14 mouse cellular contexts compared by ENCODE assay signal in genomic region chr6:34242486-34242885, GRCm38 (mm10).
DNase-seq lines count a peak whose midpoint lies in the region; ATAC-seq and TF ChIP-seq lines count a peak whose summit lies in the region.
"Had no signal": no experiment of that assay in that cellular context is flagged by ENCODE, and none has a peak within 500 bp of the region (broad histone marks: within the 10 kb centered on the region; RNA-seq: fewer than 3 reads in every experiment).

No protein-coding gene starts in this region.

- ATAC-seq in heart, embryonic 14.5 days (ENCODE audit: insufficient number of reproducible peaks, insufficient read depth, low FRiP score, low read depth) = no peak
- ATAC-seq in embryonic facial prominence, embryonic 11.5 days (replicated peaks; ENCODE audit: insufficient number of reproducible peaks, low FRiP score, low TSS enrichment, low read depth) = no peak
- ATAC-seq in erythroblast, adult 5-6 weeks (replicated peaks; ENCODE audit: low FRiP score, poor library complexity, severe bottlenecking) = no peak
- ATAC-seq: forebrain, embryonic 16.5 days; liver, postnatal 0 days had no signal

- DNase-seq in heart, adult 18-20 months = no peak
- peak; percentile 86 for DNase-seq in CH12.LX (ENCODE audit: extremely low read depth)
- DNase-seq in embryonic facial prominence, embryonic 11.5 days (ENCODE audit: low spot score) = peak; percentile 45
- DNase-seq in splenic B cell, adult 2 months (ENCODE audit: low read depth, low spot score) = peak; percentile 2
- no peak for DNase-seq in right cerebral cortex, postnatal 36 days (ENCODE audit: low spot score in 2 of 2)
- DNase-seq: cerebellum, postnatal 36 days; gastrocnemius, postnatal 36 days; liver, postnatal 0 days had no signal

- H3K79me2 ChIP-seq in CH12.LX (replicated peaks; ENCODE audit: control insufficient read depth, extremely low read depth, insufficient read depth, poor library complexity, severe bottlenecking) = no peaks in the 10 kb centered on the region

- peak overlapping the region; percentile 30; the same call in 1 of the 2 replicates for H3K4me2 ChIP-seq in heart, embryonic 14.5 days (ENCODE audit: low read length)
- peak overlapping the region; percentile 58 for H3K4me2 ChIP-seq in CH12.LX (ENCODE audit: insufficient read depth, low read depth, poor library complexity, severe bottlenecking)
- H3K4me2 ChIP-seq in embryonic facial prominence, embryonic 11.5 days (ENCODE audit: low read depth, low read length) = no peak overlapping the region
- H3K4me2 ChIP-seq: hindbrain, embryonic 15.5 days; neural tube, embryonic 13.5 days had no signal

- no peaks in the 10 kb centered on the region; the same call in 1 of the 2 replicates for H3K27me3 ChIP-seq in heart, embryonic 14.5 days (ENCODE audit: control insufficient read depth, insufficient read depth, low read length)
- H3K27me3 ChIP-seq in CH12.LX (replicated peaks) = no peaks in the 10 kb centered on the region
- no peaks in the 10 kb centered on the region for H3K27me3 ChIP-seq in embryonic facial prominence, embryonic 11.5 days (ENCODE audit: control insufficient read depth, insufficient read depth, low read length)
- no peaks in the 10 kb centered on the region for H3K27me3 ChIP-seq in splenic B cell, adult 2 months (ENCODE audit: control insufficient read depth, insufficient read depth, low read length, poor library complexity, severe bottlenecking)
- H3K27me3 ChIP-seq: hindbrain, embryonic 15.5 days; neural tube, embryonic 13.5 days had no signal

- TF ChIP-seq RAD21 in CH12.LX (IDR thresholded peaks at IDR 0.05; ENCODE audit: low read depth, low read length) = no peak; the same call in 1 of the 2 replicates

- no peaks in the 10 kb centered on the region for H3K9me3 ChIP-seq in heart, embryonic 14.5 days (ENCODE audit: control insufficient read depth, low read length)
- H3K9me3 ChIP-seq in CH12.LX (replicated peaks; ENCODE audit: low read length) = peaks cover 2% of the 10 kb centered on the region
- H3K9me3 ChIP-seq in embryonic facial prominence, embryonic 11.5 days (replicated peaks; ENCODE audit: control insufficient read depth, low read length) = no peaks in the 10 kb centered on the region
- H3K9me3 ChIP-seq: hindbrain, embryonic 15.5 days; neural tube, embryonic 13.5 days had no signal

- no peaks in the 10 kb centered on the region for H3K36me3 ChIP-seq in heart, embryonic 14.5 days (ENCODE audit: control insufficient read depth, insufficient read depth, low read length)
- H3K36me3 ChIP-seq in CH12.LX (replicated peaks in 1 of 2; ENCODE audit: control insufficient read depth in 1 of 2, insufficient read depth in 1 of 2, low read length in 1 of 2) = no peaks in the 10 kb centered on the region
- no peaks in the 10 kb centered on the region for H3K36me3 ChIP-seq in embryonic facial prominence, embryonic 11.5 days (replicated peaks; ENCODE audit: control insufficient read depth, insufficient read depth, low read depth, low read length)
- no peaks in the 10 kb centered on the region for H3K36me3 ChIP-seq in splenic B cell, adult 2 months (ENCODE audit: control insufficient read depth, insufficient read depth, low read length, poor library complexity, severe bottlenecking)
- H3K36me3 ChIP-seq: hindbrain, embryonic 15.5 days; neural tube, embryonic 13.5 days had no signal

- dilution Hi-C loops in CH12.LX (cut with MboI; ENCODE audit: extremely low pct_ligation_motif_present, extremely low pct_unique_long_range_greater_than_20kb, low sequenced_read_pairs) = no loop called here

- in situ Hi-C loops in CH12.LX (cut with MboI; ENCODE audit: low pct_ligation_motif_present, low pct_unique_long_range_greater_than_20kb, low sequenced_read_pairs) = no loop called here

- H3K4me3 ChIP-seq in heart, embryonic 14.5 days (ENCODE audit: control insufficient read depth in 1 of 2, insufficient read depth in 1 of 2, low read depth in 1 of 2, low read length in 2 of 2) = no peak overlapping the region
- peak overlapping the region in 1 of 3 experiments; percentile 16 for H3K4me3 ChIP-seq in CH12.LX (replicated peaks in 1 of 3; ENCODE audit: low read depth in 2 of 3, low read length in 2 of 3, poor library complexity in 1 of 3)
- no peak overlapping the region for H3K4me3 ChIP-seq in embryonic facial prominence, embryonic 11.5 days (ENCODE audit: low read depth, low read length)
- H3K4me3 ChIP-seq: hindbrain, embryonic 15.5 days; neural tube, embryonic 13.5 days had no signal

- no peak for TF ChIP-seq CTCF in CH12.LX (conservative IDR thresholded peaks at IDR 0.05 in 1 of 2, IDR thresholded peaks at IDR 0.05 in 1 of 2; ENCODE audit: low read depth in 2 of 2, low read length in 2 of 2)

- no peak overlapping the region for H3K27ac ChIP-seq in heart, embryonic 14.5 days (replicated peaks in 1 of 2; ENCODE audit: control insufficient read depth in 1 of 2, insufficient read depth in 1 of 2, low read depth in 2 of 2, low read length in 2 of 2)
- peak overlapping the region; percentile 43; the same call in 1 of the 2 replicates for H3K27ac ChIP-seq in CH12.LX (ENCODE audit: insufficient read depth, low read depth)
- no peak overlapping the region for H3K27ac ChIP-seq in embryonic facial prominence, embryonic 11.5 days (replicated peaks; ENCODE audit: low read depth, low read length)
- H3K27ac ChIP-seq: hindbrain, embryonic 15.5 days; kidney, postnatal 0 days; neural tube, embryonic 13.5 days had no signal

- no peak overlapping the region for H3K9ac ChIP-seq in heart, embryonic 14.5 days (ENCODE audit: low read length)
- H3K9ac ChIP-seq in CH12.LX (ENCODE audit: insufficient read depth, low read depth) = no peak overlapping the region
- H3K9ac ChIP-seq in embryonic facial prominence, embryonic 11.5 days (replicated peaks; ENCODE audit: low read length) = no peak overlapping the region
- H3K9ac ChIP-seq: hindbrain, embryonic 15.5 days; liver, postnatal 0 days; neural tube, embryonic 13.5 days had no signal

- WGBS in heart, embryonic 14.5 days = 23% methylated on average over 9 of the region's 9 CpGs
- WGBS in embryonic facial prominence, embryonic 11.5 days = 15% methylated on average over 9 of the region's 9 CpGs

- no peak for TF ChIP-seq EP300 in CH12.LX (IDR thresholded peaks at IDR 0.05; ENCODE audit: low read length)

- 0 out of 2 replicates have a peak, but pooled peaks have one; percentile 34 for TF ChIP-seq POLR2A in CH12.LX (IDR thresholded peaks at IDR 0.05; ENCODE audit: low read depth, low read length)

- H3K4me1 ChIP-seq in heart, embryonic 14.5 days (ENCODE audit: control insufficient read depth in 2 of 2, insufficient read depth in 2 of 2, low read length in 2 of 2) = peaks cover 5 to 8% of the 10 kb centered on the region in 2 experiments; a peak in 2 of 4 replicates
- peaks cover 12 to 47% of the 10 kb centered on the region in 2 experiments for H3K4me1 ChIP-seq in CH12.LX (ENCODE audit: control insufficient read depth in 1 of 2, insufficient read depth in 2 of 2)
- no peaks in the 10 kb centered on the region for H3K4me1 ChIP-seq in embryonic facial prominence, embryonic 11.5 days (ENCODE audit: control insufficient read depth, insufficient read depth, low read length)
- H3K4me1 ChIP-seq: hindbrain, embryonic 15.5 days had no signal

TF ChIP-seq in CH12.LX, 34 proteins besides CTCF, POLR2A, EP300 and RAD21:
- no peak for TF ChIP-seq POLR2AphosphoS2 (IDR thresholded peaks at IDR 0.05; ENCODE audit: low read depth, low read length)
- no peak for TF ChIP-seq TCF12 (IDR thresholded peaks at IDR 0.05; ENCODE audit: low read depth, low read length)
- peak; percentile 64; the same call in 1 of the 2 replicates for TF ChIP-seq TBP (conservative IDR thresholded peaks at IDR 0.05; ENCODE audit: low read depth, low read length)
TF ChIP-seq in CH12.LX: peak in this region for 1.

Comparison
In these comparisons a context has a peak if more than half of its experiments do, and no peak if none do; other contexts are left out.
1. DNase-seq: peak in CH12.LX (single experiment), embryonic facial prominence, embryonic 11.5 days (single experiment) and splenic B cell, adult 2 months (single experiment); none in heart, adult 18-20 months (0 of 2) and right cerebral cortex, postnatal 36 days (0 of 2).